Mouse (Mus musculus): ENCODE measurements around the gene U2af1l4.

The U2af1l4 gene

DNA sequence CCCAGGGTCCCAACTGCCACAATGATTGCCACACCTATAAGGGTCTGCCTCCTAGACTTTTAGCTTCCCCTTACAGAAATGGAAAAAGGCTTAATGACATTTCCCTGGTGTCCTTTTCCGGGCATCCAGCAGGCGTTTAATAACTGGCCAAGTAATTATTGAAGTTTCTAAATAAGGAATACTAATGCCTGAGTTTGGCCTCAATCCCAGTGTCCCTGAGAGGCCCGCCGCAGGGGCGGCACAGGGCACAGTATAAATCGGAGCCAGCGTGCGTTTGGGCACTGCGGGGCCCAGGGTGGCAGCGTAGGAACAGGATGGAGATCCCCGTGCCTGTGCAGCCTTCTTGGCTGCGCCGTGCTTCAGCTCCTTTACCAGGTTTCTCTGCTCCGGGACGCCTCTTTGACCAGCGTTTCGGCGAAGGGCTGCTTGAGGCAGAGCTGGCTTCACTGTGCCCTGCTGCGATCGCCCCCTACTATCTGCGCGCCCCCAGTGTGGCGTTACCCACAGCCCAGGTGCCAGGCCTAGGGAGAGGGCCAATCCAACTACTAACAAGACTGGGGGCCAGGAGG lies 10.0 kb upstream of the U2af1l4 start:
- DNase-seq, result peak; percentile 67

GRCm38 (mm10) chr7:30553810-30554584 lies 9.1 kb upstream of the U2af1l4 start:
- DNase-seq, result no peak

DNA sequence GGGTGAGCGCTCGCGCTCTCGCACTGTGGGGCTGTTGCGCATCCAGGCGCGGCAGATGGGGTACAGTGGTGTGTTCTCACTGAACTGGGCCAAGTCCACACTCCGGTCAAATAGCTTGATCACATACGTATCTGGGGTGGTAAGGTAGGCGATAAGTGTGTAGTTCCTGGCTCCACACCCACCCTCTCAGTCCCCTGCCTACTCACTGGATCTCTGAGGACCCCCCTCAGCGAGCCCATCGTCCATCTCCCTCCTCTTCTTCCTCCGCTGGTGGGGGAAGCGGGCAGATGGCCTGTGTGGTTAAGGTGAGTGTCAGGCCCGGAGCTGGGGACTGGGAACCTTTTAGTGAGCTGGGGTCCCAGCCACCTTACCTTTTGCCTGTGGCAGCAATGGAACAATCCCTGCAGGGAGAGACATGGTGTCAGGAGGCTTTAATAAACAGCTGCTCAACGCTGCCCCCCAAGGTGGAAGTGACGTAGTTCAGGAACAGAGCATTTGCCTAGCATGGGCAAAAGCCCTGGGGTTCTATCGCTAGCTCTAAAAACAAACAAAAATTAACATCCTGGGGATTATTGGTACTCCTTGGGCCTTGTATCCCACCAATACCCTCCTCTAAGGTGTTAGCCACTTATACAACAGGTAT lies 6.1 kb upstream of the U2af1l4 start:
- no peak for DNase-seq

GRCm38 (mm10) chr7:30557901-30558514 lies 5.1 kb upstream of the U2af1l4 start:
- DNase-seq, result no peak

DNA sequence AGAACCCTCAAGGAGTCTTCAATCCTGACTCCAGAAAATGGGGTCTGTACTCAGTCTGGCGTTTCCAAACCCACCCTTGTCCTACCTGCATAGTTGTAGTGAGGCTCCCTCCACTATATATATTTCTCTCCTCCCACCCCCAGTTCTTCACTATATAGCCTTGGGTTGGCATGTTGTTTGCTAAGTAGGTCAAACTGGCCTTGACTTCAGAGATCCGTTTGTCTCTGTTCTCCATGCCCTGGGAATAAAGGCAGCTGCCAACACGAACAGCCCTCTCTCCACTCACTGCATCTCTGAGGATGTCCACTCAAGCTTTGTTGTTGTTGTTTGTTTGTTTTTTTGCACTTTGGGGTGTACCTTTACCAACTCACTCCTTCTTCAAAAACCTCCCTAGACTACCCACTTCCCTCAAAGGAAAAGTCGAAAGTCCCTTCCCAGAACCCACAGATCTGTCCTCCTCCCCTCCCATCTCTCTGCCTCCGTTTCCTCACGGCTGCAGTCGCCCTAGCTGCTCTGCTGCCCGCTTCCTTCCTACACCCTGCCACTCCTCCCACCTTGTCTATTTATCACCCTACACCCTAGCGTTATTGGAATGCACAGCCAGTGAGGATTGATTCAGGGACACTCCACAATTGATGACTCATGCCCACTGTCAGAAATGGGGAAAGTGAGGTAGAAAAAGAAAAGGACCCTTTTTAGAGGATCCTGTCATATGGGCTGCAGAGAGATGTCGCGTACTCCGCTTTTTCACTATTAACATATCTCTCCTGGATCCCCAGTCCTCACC lies 4.3 kb upstream of the U2af1l4 start:
- DNase-seq, result no peak

- peak; percentile 98 for DNase-seq
Measured at GRCm38 (mm10) chr7:30559443-30559954, 3.6 kb upstream of the U2af1l4 start, which contains the start of gene Lin37. Gene Lin37 (minus strand): TSS chr7:30559838.

DNA sequence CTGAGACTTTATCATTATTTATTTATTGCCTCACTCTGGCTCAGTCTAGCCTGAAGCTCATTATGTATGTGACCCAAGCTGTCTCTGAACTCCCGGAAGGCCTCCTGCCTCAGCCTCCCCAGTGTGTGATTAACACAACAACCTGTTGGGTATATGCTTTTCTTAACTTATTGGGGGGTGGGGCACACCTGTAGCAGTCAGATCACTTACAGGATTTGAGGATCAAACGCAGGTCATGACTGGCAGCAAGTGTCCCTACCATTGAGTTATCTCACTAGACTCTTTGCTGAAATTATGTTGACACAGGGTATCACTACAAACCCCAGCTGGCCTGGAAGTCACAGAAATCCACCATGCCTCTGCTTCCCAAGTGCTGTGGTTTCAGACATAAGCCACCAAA lies 2.8 kb upstream of the U2af1l4 start:
- no peak for DNase-seq

DNA sequence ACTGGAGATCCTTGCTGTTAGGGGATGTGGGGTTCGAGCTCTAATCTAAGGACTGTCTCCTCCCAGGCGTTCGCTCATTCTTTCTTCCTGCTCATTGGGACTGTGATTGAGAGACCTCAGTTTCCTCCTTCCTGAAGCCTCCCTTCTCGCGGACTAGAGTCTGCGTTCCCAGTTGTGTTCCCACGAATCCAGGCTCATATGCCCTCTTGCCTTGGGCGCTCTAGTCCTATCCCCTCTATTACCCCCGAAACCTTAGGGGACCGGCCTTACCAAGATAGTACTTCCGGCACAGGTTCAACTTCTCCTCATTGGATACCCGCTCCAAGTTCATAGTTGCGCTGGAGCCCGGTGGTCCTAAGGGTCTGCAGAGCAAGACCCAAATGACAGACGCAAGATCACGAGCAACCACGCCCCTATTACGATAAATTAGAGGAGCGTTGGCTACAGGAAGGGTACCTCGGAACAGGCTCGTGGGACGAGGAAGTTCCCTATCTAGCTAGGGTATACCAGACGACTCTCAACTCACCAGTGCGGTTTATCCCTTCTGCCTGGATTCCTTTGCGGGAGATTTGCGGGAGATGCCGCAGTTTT lies 480 bp upstream of the U2af1l4 start:
- no peak for DNase-seq

DNA sequence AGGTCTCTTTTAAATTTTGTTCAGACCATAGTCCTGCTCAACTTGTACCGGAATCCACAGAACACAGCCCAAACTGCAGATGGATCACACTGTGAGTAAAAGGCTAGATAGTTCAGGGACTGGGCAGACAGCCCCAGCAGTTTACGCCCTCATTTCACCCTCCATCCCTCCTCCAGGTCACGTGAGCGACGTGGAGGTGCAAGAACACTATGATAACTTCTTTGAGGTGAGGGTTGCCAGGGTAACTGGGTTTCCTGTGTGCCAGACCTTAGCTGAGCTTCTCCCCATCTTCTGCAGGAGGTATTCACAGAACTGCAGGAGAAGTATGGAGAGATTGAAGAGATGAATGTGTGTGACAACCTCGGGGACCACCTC lies 792 bp downstream of the U2af1l4 start:
- DNase-seq, result no peak

DNA sequence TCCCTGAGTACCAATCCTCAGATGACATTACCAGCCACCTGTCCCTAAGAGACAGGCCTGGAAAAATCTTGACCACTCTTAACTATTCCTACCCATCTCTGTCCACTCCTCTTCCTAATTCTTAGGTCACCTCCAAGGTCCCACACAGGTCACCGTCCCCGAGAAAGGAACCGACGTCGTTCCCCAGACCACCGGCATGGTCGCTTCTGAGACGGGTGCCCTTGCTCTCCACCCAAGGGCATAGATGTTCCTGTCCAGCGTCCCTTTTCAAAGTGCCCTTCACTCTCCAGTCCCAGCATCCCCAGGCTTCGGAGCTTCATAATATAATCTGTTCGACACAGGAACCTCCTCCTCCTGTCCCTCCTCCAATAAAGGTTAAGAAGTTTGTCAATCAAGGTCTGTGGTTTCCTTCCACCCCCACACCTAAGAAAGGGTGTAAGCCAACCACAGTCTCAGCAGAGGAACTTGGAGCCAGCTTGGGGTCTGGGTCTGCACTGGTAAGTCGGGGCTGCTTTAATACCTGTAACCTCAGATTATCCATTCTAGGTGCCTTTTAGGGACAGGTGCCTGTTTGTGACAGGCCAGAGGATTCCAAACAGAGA lies 2.0 kb downstream of the U2af1l4 start, which contains the start of gene Igflr1:
TSS of gene Igflr1 (plus strand) at position 458 of the 602 bp plus-strand sequence.
- DNase-seq, result peak; percentile 13

GRCm38 (mm10) chr7:30566033-30566432 lies 2.9 kb downstream of the U2af1l4 start:
- DNase-seq, result peak; percentile 14

GRCm38 (mm10) chr7:30567555-30567954 lies 4.5 kb downstream of the U2af1l4 start:
- no peak for DNase-seq

- no peak for DNase-seq
Measured at GRCm38 (mm10) chr7:30572389-30572788, 9.3 kb downstream of the U2af1l4 start.

DNA sequence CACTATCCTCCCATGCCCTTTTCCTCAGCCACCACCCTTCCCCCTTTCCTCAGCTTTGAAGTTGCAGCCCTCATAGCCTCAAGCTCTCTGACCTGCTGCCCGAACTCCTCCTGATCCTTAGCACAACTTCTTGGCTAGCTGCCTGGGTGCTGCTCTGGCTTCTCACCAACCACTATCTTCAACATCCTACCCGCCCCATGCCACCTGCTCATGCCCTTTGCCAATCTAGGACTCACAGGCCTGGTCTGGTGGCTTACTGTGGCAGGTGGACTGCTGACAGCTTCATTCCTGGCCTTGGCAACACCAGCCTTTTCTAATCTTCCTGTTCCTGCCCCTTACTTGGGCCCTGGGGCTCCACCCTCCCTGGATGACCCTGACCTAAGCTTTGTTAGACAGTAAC lies 9.9 kb downstream of the U2af1l4 start:
- DNase-seq, result peak; percentile 71

DNA sequence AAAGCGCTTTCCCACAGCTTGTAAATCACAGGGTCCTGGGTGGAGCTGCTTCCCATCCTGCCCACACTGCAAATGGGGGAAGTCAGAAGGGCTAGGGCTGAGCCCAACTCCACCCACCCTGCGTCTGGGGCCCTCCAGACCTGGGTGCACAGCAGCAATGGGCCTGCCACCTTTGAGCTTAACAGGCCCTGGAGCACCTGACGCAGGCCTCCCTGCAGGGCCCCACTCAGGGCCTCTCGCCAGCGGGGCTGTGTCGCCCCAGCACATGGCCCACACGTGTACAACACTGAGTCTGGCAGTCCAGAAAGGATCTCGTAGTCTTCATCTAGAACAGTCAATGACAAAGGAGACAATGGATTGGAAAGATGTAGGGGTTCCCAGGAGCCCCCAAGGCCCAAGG lies 16.8 kb downstream of the U2af1l4 start:
- no peak for DNase-seq

DNA sequence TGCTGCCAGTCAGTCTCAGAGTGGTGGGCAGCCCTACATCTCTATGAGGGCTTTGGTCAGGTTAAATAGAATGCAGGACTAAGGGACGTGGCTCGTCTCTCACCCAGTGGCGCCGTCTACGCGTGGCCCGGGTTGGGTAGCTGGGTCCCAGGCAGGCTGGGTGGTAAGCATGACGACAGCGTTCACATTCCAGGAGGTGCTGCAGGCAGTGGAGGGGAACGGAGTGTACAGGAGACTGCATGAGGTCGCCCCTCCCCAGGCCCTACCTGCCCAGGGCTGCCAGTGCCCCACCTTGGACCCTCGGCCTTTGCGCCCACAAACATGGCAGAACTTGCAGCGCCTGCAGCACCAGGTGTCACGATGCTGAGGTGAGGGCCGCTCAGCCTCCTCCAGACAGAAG lies 18.4 kb downstream of the U2af1l4 start:
- DNase-seq, result peak; percentile 11

DNA sequence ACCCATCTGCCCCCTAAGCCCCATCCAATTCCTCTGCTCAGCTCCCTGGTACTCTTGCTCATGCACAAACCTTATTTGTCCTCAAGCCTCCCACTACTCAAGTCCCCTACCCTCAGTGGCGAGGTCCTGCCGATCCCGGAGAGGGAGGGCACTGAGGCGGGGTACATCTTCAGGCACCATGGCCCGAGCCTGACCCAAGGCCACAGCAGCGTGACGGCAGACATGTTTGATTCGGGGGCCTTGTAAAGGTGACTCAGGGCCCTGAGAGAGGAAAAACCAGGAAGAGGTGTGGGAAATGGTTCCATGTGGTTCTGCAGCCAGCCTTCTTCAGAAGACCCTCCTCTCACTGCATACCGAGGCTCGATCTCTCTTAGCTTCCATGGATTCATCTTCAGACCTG lies 21.2 kb downstream of the U2af1l4 start:
- peak; percentile 8 for DNase-seq

GRCm38 (mm10) chr7:30585170-30585569 lies 22.1 kb downstream of the U2af1l4 start:
- peak; percentile 16 for DNase-seq

- DNase-seq, result peak; percentile 33
Measured at GRCm38 (mm10) chr7:30586455-30587020, 23.4 kb downstream of the U2af1l4 start.

GRCm38 (mm10) chr7:30587842-30588667 lies 25.0 kb downstream of the U2af1l4 start:
- DNase-seq, result peak; percentile 70
